Mouse (Mus musculus) skeletal muscle tissue, adult 2 months (tissue): ENCODE measurements around the gene Yy2.

ENCODE experiments used
- DNase-seq: peaks from one replicate; pipeline ENCODE4 v3.0.0-alpha.2; 2012; ENCODE audit warnings: low read depth, low spot score

Gene Yy2

DNA sequence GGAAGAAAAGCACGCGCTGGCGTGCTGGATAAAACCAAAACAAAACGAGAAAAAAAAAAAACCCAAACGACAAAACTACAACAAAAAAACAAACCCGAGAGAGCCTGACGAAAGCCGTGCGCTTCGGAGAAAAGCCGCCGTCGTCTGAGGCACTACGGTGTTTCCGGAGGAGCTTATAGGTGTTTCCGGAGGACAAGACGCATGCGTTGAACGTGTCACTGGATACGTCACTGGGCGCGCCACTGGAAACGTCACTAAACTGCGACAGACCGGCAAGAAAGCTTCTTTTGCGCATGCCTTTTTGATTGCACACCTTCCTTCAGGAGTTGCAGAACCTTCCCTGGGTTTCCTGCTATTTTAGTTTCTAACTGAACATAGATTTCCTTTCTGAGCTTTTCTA, at the start of gene Yy2:
Gene Yy2 (minus strand): TSS at position 146 of the 400 bp plus-strand sequence.
- DNase-seq: no peak

- DNase-seq: no peak
These were observed 44.1 kb upstream of the Yy2 start for GRCm38 (mm10) chrX:157612894-157613293.

GRCm38 (mm10) chrX:157601450-157601849, 32.7 kb upstream of the Yy2 start:
- DNase-seq: no peak

DNA sequence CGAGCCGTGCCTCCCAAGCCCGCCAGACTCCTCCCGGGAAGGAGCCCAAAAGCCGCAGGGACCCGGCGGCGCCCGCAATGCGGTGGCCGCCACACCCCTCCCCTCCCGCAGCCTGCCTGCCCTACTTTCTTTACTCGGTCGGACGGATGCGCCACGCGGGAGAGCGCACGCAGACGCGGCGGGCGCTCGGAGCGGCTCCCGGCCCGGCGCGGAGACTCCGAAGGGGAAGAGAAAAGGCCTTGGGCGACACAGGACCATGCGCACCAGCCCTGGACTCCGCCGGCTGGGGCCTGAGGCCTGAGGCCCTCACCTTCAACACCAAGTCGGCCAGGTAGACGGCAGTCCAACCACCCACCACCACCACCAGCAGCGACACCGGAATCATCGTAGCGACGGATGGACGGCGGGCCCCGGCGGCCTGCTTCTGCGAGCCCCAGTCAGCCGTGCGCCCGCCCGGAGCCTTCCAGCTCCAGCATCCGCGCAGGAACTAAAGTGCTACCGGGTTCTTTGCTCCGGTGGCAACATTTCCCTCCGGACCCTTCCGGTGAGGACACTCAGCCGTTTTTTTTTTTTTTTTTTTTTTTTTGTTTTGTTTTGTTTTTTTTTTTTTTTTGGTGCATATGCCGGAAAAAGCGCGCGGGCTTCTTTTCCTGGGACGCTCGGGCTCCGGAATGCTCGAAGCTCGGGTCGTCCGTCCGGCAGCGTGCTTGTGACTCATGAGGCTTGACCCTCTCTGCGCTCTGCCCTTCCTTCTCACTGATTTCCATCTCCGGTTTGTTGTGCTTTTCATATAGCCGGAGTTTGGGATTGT, 29.6 kb upstream of the Yy2 start, which contains the start of gene Mbtps2:
Gene Mbtps2 (minus strand): TSS at position 530 of the 811 bp plus-strand sequence.
- DNase-seq: peak; percentile 44

GRCm38 (mm10) chrX:157597585-157598185, 28.9 kb upstream of the Yy2 start:
- no peak for DNase-seq

- DNase-seq: no peak
These were observed 28.0 kb upstream of the Yy2 start for GRCm38 (mm10) chrX:157596802-157597201.

DNA sequence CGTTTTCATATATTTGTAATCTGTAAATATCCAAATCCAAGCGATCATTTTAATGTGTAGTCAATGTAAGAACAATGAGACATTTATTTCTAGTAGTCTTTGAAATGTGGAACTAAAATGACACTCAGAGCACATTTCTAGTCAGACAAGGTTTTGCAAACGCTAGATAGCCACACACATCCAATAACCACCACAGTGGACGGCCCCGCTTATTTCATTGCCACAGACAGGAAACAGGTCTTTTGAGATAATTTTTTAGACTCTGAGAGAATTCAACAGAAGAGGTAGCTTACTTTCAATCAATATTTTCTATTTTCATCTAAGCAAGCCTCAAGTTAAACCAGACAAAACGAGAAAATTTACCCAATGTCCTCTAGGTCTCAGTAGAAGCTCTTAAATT, 27.1 kb upstream of the Yy2 start:
- DNase-seq: no peak

- DNase-seq: no peak
These were observed 25.8 kb upstream of the Yy2 start for GRCm38 (mm10) chrX:157594606-157595005.

DNA sequence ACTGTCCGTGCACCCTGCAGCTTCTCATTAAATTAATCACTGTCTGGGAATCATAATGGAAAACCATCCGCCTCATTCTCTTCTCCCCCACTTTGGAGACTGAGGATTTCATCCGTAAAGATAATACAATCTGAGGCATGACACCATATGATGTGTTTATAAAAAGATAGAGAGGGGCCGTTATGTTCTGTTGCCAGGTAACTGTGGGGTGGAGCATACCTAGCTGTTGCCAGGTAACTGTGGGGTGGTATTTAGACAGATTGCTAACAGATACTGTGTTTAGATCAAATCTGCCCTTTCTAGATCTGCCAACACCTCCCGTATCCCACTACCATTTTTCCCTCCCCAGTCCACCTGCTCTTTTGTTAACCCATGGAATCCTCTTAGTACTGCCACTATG, 18.2 kb upstream of the Yy2 start:
- DNase-seq: no peak

DNA sequence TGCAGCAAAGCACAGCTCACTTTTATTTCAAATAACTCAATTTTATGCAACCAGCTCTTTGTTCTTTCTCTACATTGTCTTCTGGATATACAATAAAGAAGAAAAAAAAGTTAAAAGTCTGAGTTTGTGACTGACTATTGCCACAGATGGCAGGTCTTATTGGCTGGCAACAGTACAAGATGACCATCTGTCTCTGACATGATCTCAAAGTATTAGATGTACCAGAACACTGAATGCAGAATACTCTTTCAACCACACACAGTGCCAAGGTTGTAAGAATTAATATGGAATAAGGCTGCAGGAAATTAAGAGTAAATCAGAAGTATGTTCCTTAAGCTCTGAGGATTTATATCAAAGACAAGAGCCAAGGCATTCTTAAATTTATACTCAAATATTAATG, 17.6 kb upstream of the Yy2 start:
- DNase-seq: no peak

GRCm38 (mm10) chrX:157579108-157579614, 10.4 kb upstream of the Yy2 start:
- no peak for DNase-seq

DNA sequence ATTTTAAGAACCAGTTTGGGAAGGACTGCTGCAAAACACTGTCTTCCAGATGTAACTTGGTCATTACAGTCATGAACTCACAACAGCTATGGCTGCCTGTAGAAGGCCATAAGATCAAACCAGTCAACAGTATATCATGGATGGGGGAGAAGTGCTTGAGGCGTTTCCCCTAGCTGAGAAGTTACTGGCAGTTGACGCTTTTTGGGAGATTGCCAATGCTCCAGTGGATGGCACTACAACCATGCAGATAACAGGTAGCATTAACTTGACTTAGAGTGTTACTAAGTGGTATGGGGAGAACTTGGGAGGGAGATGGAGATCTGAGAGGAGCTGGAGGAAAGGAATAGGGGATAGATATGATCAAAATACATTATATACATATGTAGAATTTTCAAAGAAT, 5.9 kb upstream of the Yy2 start:
- DNase-seq: no peak

GRCm38 (mm10) chrX:157563794-157564193, 5.0 kb downstream of the Yy2 start:
- no peak for DNase-seq

- no peak for DNase-seq
These were observed 21.7 kb downstream of the Yy2 start for GRCm38 (mm10) chrX:157547082-157547481.
